Mouse (Mus musculus): ENCODE results near the gene Rab3gap2. TPM values are rescaled to one million over a fixed set of nuclear protein-coding genes. Genes with fewer than 3 reads are reported as not detected.

The Rab3gap2 gene
- total RNA-seq, 2 experiments from 2014 or later, result 71.6 to 74.2 TPM

DNA sequence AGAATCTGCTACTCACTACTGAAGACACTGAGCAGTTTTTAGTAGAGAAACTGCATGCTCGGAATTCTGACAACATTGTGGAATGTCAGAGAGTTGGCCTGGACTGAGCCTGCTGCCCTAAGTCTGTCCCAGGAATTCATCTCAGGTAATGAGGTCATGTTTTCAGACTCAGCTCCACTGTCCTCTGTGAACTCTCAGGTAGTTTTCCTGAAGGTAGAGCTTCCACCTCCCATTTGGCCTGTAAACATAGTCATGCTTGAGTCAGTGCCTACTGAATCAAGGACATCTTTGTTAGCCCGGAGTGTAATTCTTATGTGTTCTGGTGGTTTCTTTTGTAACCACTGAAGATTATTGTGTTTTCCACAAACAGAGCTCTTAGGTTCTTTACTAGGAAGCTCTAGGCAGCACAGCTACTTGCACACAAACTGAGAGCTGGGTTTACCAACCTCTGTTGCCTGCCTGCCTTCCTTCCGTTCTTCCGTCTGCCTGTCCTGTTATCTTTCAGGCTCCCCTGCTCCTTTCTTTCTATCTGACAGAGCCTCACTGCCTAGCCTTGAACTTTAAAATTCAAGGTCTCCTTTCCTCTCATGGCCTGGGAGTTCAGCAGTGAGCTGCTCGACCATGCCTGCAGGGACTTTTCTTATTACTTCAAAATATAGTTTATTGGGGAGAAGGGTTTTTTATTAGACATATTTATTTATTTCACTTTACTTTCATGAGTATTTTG, 71.1 kb downstream of the Rab3gap2 start:
- no peak for DNase-seq (ENCODE audit: low spot score in 2 of 2)
- intact Hi-C loops (cut with DNase I), result no loop called here

- intact Hi-C loops (cut with DNase I), result no loop called here
- DNase-seq (ENCODE audit: low spot score in 2 of 2), result no peak
These were observed 72.1 kb downstream of the Rab3gap2 start for GRCm38 (mm10) chr1:185275976-185276375.

GRCm38 (mm10) chr1:185277022-185277421, 73.1 kb downstream of the Rab3gap2 start:
- intact Hi-C loops (cut with DNase I), result no loop called here
- DNase-seq (ENCODE audit: low spot score in 2 of 2), result no peak

DNA sequence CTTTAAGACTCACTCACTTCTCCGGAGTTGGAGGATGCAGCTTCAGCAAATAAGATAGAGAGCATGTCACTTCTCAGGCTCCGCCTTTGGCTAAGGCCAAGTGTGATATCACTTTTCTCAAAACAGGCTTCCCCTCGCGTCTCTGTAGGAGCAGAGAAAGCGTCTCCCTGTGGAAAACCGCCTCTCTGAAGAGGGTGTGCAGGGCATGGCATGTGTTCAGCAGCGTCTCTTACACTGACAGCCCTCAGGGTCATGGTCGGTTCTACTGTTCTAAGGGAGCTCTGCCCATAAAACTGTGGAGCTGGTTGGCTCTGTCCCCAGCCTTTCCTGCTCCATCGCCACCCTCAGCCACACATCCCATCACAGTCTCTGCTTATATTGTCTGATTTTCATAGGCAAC, 75.4 kb downstream of the Rab3gap2 start:
- intact Hi-C loops (cut with DNase I), result no loop called here
- no peak for DNase-seq (ENCODE audit: low spot score in 2 of 2)

DNA sequence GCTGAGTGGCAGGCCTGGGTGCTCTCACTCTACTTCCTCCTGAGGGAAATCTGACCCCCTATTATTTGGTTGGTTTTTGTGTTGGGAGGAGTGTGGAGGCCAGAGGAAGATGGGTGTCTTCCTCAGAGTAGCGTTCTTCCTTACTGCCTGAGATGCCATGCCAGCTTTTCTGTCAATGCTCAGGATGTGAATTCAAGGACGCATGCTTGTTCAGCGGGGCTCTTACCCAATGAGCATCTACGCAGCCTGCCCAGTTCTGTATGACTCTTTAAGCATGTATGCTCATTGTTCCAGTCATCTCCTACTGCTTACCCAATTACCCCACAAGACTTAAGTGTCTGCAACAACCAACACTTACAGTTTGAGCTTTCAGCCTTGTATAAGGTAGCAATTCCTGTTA, 76.7 kb downstream of the Rab3gap2 start:
- intact Hi-C loops (cut with DNase I), result no loop called here
- DNase-seq (ENCODE audit: low spot score in 2 of 2), result no peak

DNA sequence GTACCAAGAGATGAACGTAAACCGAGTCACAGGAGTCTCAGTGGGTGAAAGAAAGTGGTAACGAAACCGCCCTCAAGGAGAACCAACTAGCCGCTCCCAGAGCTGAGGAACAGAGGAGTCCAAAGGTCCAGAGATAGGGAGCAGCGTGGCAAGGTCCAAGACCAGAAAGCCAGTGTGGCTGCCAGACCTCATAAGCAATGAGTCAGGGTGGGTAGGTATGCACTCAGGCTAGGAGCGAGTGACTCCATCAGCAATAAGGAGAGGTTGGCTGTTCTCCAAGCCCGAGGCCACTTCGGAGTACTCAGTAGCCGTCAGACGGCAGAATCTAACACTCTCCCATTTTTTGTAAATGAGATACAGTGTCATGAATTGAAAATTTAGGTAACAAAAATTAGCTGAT, 78.9 kb downstream of the Rab3gap2 start:
- intact Hi-C loops (cut with DNase I), result no loop called here

GRCm38 (mm10) chr1:185283247-185283646, 79.3 kb downstream of the Rab3gap2 start:
- intact Hi-C loops (cut with DNase I), result no loop called here
- no peak for DNase-seq (ENCODE audit: low spot score in 2 of 2)

More for the DNA sequence above, 78.9 kb downstream of the Rab3gap2 start:
- no peak for DNase-seq (ENCODE audit: low spot score in 2 of 2)

- intact Hi-C loops (cut with DNase I), result no loop called here
These were observed 80.8 kb downstream of the Rab3gap2 start for GRCm38 (mm10) chr1:185284740-185285139.

DNA sequence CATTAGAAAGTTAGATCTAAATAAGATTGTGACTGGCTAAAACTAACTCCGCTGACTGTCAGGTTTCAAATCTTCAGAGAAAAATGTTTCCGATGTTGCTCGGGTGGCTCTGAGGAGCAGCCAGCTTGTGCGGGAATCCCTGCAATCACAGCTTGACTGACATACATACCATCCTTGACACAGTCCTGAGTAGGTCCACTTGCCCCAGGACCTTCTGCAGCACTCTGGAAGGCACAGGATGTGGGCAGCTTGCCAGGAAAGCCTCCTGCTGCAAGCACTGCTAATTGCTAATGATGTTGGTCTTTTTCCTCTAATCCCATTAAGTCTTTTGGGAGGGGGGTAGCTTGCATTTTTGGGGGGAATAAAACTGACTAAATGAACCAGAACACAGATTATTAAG, 81.3 kb downstream of the Rab3gap2 start:
- no peak for DNase-seq (ENCODE audit: low spot score in 2 of 2)
- intact Hi-C loops (cut with DNase I), result no loop called here

More at GRCm38 (mm10) chr1:185284740-185285139, 80.8 kb downstream of the Rab3gap2 start:
- peak in 1 of 2 experiments; percentile 33 for DNase-seq (ENCODE audit: low spot score in 2 of 2)

GRCm38 (mm10) chr1:185287066-185287465, 83.1 kb downstream of the Rab3gap2 start:
- intact Hi-C loops (cut with DNase I), result no loop called here

GRCm38 (mm10) chr1:185289231-185289630, 85.3 kb downstream of the Rab3gap2 start:
- no peak for DNase-seq (ENCODE audit: low spot score in 2 of 2)
- intact Hi-C loops (cut with DNase I), result no loop called here

More at GRCm38 (mm10) chr1:185287066-185287465, 83.1 kb downstream of the Rab3gap2 start:
- DNase-seq (ENCODE audit: low spot score in 2 of 2), result no peak

DNA sequence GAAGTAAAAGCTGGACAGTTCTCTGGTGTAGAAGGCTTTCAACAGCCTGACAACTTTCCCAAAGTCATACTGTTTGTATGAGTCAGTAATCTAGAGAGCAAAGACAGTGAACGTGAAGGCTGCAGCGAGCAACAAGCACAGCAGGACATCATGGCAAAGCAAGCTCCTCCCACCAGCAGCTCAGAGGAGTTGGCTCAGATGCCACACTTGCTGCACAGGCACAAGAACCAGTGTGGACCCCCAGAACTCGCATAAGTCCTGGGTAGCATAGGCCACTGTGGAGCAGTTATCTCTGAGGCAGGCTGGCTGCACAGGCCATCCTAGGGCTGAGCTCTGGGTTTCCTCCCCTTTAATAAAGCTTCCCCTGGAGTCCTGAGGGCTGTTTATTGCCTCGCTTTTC, 87.4 kb downstream of the Rab3gap2 start:
- no peak for DNase-seq (ENCODE audit: low spot score in 2 of 2)
- intact Hi-C loops (cut with DNase I), result no loop called here

- intact Hi-C loops (cut with DNase I), result no loop called here
- DNase-seq (ENCODE audit: low spot score in 2 of 2), result no peak
These were observed 88.9 kb downstream of the Rab3gap2 start for GRCm38 (mm10) chr1:185292646-185293360.

DNA sequence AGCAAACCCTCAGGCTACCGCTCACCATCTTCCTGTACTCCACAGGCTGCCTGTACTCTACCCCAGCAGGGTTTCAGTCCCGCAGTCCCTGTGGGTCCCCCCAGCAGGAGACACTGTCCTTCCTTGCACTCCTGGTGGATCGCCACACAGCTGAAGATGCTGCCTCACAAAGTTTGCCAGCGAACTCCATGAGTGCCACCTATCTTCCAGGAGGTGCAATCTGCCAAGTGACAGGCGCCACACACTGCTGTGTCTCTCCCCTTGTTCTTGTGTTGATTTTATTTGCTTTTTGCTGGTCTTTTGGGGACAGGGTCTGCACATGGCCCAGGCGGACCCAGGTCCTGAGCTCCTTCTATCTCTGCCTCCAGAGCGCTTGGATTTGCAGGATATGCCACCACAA, 92.9 kb downstream of the Rab3gap2 start:
- intact Hi-C loops (cut with DNase I), result no loop called here
- DNase-seq (ENCODE audit: low spot score in 2 of 2), result no peak

GRCm38 (mm10) chr1:185298496-185298895, 94.6 kb downstream of the Rab3gap2 start:
- intact Hi-C loops (cut with DNase I), result no loop called here

DNA sequence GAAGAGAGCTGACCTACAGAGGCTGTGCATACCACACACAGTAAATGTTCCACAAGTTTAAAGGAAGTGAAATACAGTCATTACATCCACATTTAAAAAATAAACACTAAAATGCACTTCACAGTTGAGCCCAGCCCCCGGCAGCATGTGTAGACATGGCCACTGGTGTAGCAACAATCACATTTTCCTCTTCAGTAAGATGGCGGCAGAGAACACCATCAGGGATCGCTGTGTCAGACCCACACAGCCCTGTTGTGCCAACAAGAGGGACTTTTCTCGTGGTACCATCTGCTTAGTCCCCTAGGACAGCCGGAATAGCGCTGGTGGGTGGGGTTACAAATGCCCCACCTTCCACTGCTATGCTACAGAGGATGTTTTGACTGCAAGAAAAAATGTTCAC, 98.9 kb downstream of the Rab3gap2 start:
- intact Hi-C loops (cut with DNase I), result no loop called here
- DNase-seq (ENCODE audit: low spot score in 2 of 2), result no peak

More at GRCm38 (mm10) chr1:185298496-185298895, 94.6 kb downstream of the Rab3gap2 start:
- no peak for DNase-seq (ENCODE audit: low spot score in 2 of 2)

DNA sequence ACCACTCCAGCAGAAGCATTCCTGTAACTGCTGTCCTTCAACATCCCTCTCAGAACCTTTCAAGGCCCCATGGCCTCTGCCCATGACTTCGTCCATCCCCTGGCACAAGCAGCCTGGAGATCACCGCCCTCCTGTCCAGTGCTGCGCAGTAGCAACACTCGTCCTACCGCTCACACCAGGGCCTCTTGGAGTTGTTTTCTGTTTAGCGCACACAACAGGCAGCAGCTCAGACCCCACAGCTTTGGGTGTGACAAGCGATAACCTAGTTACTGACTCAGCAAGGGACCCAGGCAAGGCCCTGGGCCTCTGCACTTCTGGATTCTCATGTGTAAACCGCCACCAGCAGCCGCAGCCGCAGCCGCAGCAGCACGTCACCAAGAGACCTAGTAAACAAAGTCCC, 102.9 kb downstream of the Rab3gap2 start:
- intact Hi-C loops (cut with DNase I), result no loop called here
- no peak for DNase-seq (ENCODE audit: low spot score in 2 of 2)

GRCm38 (mm10) chr1:185307645-185308044, 103.7 kb downstream of the Rab3gap2 start:
- intact Hi-C loops (cut with DNase I), result no loop called here
- DNase-seq (ENCODE audit: low spot score in 2 of 2), result no peak

- no peak for DNase-seq (ENCODE audit: low spot score in 2 of 2)
- intact Hi-C loops (cut with DNase I), result no loop called here
These were observed 104.4 kb downstream of the Rab3gap2 start for GRCm38 (mm10) chr1:185308334-185308733.

GRCm38 (mm10) chr1:185308908-185309307, 105.0 kb downstream of the Rab3gap2 start:
- intact Hi-C loops (cut with DNase I), result no loop called here
- no peak for DNase-seq (ENCODE audit: low spot score in 2 of 2)

GRCm38 (mm10) chr1:185311949-185312348, 108.0 kb downstream of the Rab3gap2 start:
- no peak for DNase-seq (ENCODE audit: low spot score in 2 of 2)
- intact Hi-C loops (cut with DNase I), result no loop called here
